Mouse (Mus musculus): ENCODE results near the gene Flt3l. TPM values are rescaled to one million over a fixed set of nuclear protein-coding genes. Genes with fewer than 3 reads are reported as not detected.

Gene Flt3l
- polyA plus RNA-seq (2015; fragmentation: Nextera tagmentation; extraction: Ambion mirVana) = 0.88 and 1.0 TPM in 2 replicates

DNA sequence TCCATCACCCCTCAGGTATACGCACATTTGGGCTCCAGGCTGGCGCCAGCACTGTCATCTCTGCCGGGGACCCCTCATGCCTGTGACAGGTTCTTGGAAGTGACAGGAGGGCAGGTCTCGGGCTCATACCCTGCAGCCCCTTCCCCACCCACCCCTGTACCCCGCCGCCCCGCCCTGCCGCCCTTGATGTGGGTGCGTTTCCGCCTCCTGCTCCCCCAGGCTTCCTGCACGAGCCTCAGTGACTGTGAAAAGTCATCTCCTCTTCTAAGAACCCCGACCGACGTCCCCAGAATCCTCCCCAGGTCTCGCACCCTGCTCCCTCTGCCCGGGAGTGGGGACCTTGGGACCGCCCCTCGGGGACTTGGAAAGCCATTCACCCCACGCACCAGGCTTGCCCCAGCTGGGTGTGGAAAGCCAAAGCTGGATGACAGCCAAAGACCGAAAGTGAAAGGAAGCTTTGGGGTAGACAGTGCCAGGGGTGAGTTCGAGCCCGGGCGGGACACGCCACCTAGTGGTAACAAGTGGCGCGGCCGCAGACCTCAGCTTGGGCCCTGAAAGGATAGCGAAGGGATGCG lies at the start of gene Flt3l, which contains the start of gene Gm45713:
TSS of gene Flt3l (minus strand) at position 440 of the 575 bp plus-strand sequence.
TSS of gene Gm45713 (minus strand) at position 239 of the 575 bp plus-strand sequence.
- ATAC-seq (ENCODE audit: extremely low read depth, insufficient number of reproducible peaks, low FRiP score, low TSS enrichment) = peak; percentile 58
- peaks cover 39% of the 10 kb centered on the region for H3K4me1 ChIP-seq
- peak within 1 kb of the TSS; percentile 89 for H3K9ac ChIP-seq
- peak within 1 kb of the TSS; percentile 65 for H3K27ac ChIP-seq (replicated peaks)
- peak within 1 kb of the TSS; percentile 86 for H3K4me2 ChIP-seq
- H3K4me3 ChIP-seq = peak within 1 kb of the TSS; percentile 76
- peaks cover 7% of the 10 kb centered on the region; the same call in 1 of the 2 replicates for H3K27me3 ChIP-seq (replicated peaks)
- 2% methylated on average over 29 of the region's 29 CpGs for WGBS
- H3K9me3 ChIP-seq = no peaks in the 10 kb centered on the region
- no peaks in the 10 kb centered on the region for H3K36me3 ChIP-seq

DNA sequence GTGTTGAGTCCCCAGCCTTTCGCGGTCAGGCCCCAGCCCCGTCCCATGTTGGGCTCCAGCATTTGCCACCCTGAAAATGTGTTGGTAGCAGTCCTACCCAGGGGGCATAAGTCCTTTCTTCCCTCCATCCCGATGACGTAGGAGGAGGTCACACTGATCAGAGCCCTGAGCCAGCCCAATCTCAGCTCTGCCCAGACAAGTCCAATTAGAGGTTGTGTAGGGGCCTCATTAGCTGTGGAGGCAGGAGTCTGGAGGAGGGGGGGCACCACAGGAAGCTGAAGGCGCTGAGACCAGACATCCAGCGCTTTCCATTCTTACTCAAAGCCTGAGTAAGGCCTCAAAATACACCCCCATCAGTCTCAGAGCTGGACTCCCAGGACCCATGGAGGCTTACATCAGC lies 49.7 kb upstream of the Flt3l start:
- Histone ChIP-seq H3K4me1 (peaks cover 17% of the 10 kb centered on the region), H3K9ac (no peak overlapping the region), H3K27ac (replicated peaks) (no peak overlapping the region), H3K36me3 (no peaks in the 10 kb centered on the region), H3K4me2 (no peak overlapping the region), H3K27me3 (replicated peaks) (peaks cover 99% of the 10 kb centered on the region), H3K4me3 (no peak overlapping the region), H3K9me3 (no peaks in the 10 kb centered on the region)
- WGBS = 61% methylated on average over 7 of the region's 7 CpGs
- ATAC-seq (ENCODE audit: extremely low read depth, insufficient number of reproducible peaks, low FRiP score, low TSS enrichment) = no peak

DNA sequence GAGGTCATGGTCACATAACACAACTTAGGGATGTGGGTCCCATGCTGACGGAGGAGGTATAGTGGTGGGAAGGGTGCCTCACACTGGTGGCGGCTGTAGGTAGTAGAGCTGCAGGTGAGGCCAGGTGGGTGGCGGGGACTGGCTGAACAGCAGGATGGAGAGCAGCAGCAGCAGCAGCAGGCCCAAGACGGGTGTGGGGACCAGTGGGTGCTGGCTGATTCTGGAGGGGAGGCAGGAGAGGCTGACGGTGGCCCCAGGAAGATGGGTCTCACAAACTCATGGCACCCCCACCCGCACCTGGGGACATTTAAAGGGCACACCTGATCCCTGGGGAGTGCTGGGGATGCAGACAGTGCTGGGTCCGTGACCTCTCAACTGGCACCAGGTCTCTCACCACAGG lies 47.4 kb upstream of the Flt3l start:
- H3K27me3 ChIP-seq (replicated peaks) = peaks cover 99% of the 10 kb centered on the region
- no peak for ATAC-seq (ENCODE audit: extremely low read depth, insufficient number of reproducible peaks, low FRiP score, low TSS enrichment)
- H3K27ac ChIP-seq (replicated peaks) = no peak overlapping the region
- no peaks in the 10 kb centered on the region for H3K36me3 ChIP-seq
- peaks cover 21% of the 10 kb centered on the region for H3K4me1 ChIP-seq
- H3K4me3 ChIP-seq = no peak overlapping the region
- no peaks in the 10 kb centered on the region for H3K9me3 ChIP-seq
- no peak overlapping the region for H3K9ac ChIP-seq
- 58% methylated on average over 7 of the region's 7 CpGs for WGBS
- H3K4me2 ChIP-seq = no peak overlapping the region

DNA sequence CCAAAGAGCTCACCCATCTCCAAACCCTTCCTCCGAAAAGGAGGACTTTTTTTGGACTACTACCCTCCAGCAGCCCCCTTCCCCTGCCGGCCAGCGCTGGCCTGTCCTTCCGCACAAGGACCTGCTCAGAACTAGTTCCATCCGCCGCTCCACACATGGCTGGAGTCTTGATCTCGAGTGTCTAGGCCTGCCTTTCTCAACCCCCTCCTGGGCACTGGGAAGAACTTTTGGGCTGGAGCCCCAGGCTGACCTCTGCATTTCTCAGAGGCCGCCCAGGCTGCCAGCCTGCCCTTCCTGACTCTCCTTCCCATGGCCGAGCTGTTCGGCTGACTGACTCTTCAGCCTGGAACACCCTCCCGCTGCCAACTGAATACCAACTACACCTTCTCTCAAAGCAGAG lies 46.4 kb upstream of the Flt3l start:
- Histone ChIP-seq H3K27me3 (replicated peaks) (peaks cover 99% of the 10 kb centered on the region), H3K9me3 (no peaks in the 10 kb centered on the region), H3K9ac (peak overlapping the region; percentile 65), H3K4me2 (peak overlapping the region; percentile 69), H3K4me1 (peaks cover 21% of the 10 kb centered on the region), H3K4me3 (peak overlapping the region; percentile 44), H3K27ac (replicated peaks) (no peak overlapping the region), H3K36me3 (no peaks in the 10 kb centered on the region)
- 17% methylated on average over 11 of the region's 11 CpGs for WGBS
- ATAC-seq (ENCODE audit: extremely low read depth, insufficient number of reproducible peaks, low FRiP score, low TSS enrichment) = no peak

DNA sequence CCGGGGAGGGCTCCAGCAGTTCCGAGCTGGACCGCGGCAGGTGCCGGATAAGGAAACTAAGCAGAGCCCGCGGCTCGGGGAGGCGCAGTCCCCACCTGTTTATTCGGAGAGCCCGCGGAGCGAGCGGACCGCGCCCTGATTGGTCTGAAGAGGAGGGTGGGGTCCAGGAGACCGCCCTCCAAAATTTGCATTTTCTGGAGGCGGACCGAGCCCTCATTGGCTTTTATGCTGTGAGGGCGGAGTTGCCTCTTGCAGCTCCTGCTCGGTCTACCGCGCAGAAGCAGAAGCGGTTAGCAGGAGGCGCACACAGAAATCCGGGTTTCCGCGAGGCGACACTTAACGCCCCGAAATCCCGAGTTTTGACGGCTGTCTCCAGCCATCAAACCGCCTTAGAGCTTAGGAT lies 46.0 kb upstream of the Flt3l start:
- Histone ChIP-seq H3K36me3 (no peaks in the 10 kb centered on the region), H3K27ac (replicated peaks) (no peak overlapping the region), H3K9ac (peak overlapping the region; percentile 65), H3K9me3 (no peaks in the 10 kb centered on the region), H3K4me1 (peaks cover 21% of the 10 kb centered on the region), H3K4me3 (peak overlapping the region; percentile 44), H3K4me2 (peak overlapping the region; percentile 69), H3K27me3 (replicated peaks) (peaks cover 100% of the 10 kb centered on the region)
- WGBS = under 1% methylated on average over 34 of the region's 34 CpGs
- peak; percentile 65; the same call in 1 of the 2 replicates for ATAC-seq (ENCODE audit: extremely low read depth, insufficient number of reproducible peaks, low FRiP score, low TSS enrichment)

DNA sequence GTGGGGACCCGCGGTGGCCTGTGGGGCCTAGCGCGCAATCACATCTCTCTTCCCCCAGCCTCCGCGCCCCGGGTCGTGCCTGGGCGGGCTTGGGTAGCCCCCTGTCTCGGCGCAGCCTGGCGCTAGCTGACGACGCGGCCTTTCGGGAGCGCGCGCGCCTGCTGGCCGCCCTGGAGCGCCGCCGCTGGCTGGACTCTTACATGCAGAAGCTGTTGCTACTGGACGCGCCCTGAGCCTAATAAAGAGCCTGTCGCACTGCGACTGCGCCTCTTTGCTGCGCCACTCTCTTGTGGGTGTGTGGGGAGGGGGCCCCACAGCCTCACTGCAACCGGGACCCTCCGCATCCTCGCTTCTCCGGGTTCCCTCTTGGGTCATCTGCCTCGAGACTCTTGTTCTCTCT lies 45.3 kb upstream of the Flt3l start:
- H3K9me3 ChIP-seq = no peaks in the 10 kb centered on the region
- H3K9ac ChIP-seq = peak overlapping the region; percentile 40; the same call in 1 of the 2 replicates
- peaks cover 21% of the 10 kb centered on the region for H3K4me1 ChIP-seq
- H3K36me3 ChIP-seq = no peaks in the 10 kb centered on the region
- no peak overlapping the region for H3K27ac ChIP-seq (replicated peaks)
- 4% methylated on average over 35 of the region's 35 CpGs for WGBS
- peak overlapping the region; percentile 69 for H3K4me2 ChIP-seq
- no peak for ATAC-seq (ENCODE audit: extremely low read depth, insufficient number of reproducible peaks, low FRiP score, low TSS enrichment)
- peaks cover 100% of the 10 kb centered on the region for H3K27me3 ChIP-seq (replicated peaks)
- peak overlapping the region; percentile 44 for H3K4me3 ChIP-seq

DNA sequence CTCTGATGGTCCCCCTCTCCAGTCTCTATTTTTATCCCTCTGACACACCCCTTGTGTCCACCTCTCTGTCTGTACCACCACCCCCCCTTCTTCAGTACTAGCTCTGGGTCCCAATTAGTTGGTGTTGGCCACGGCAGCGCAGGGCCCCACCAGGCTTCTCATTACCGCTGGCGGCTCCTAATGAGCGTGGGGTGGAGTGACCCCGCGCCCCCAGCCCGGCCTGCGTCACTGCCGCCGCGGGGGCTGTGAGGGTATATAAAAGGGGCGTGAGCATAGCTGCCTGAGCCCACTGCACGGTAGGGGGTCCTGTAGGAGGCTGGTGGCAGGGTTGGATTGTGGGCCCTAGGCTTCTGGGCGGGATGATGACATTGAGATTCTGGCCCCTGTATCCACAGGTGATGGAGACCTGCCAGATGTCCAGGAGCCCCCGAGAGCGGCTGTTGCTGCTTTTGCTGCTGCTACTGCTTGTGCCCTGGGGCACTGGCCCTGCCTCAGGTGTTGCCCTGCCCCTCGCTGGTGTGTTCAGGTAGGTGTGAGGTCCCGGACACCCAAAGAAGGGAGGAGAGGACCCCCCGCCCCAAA lies 44.8 kb upstream of the Flt3l start, which contains the start of gene Pth2:
TSS of gene Pth2 (plus strand) at position 100 of the 582 bp plus-strand sequence.
- Histone ChIP-seq H3K4me2 (peak within 1 kb of the TSS; percentile 69), H3K27ac (replicated peaks) (no peak within 1 kb of the TSS), H3K27me3 (replicated peaks) (peaks cover 100% of the 10 kb centered on the region), H3K36me3 (no peaks in the 10 kb centered on the region), H3K4me1 (peaks cover 27% of the 10 kb centered on the region), H3K9me3 (no peaks in the 10 kb centered on the region), H3K4me3 (peak within 1 kb of the TSS; percentile 44), H3K9ac (peak within 1 kb of the TSS; percentile 40; the same call in 1 of the 2 replicates)
- no peak for ATAC-seq (ENCODE audit: extremely low read depth, insufficient number of reproducible peaks, low FRiP score, low TSS enrichment)
- WGBS = 21% methylated on average over 20 of the region's 20 CpGs

DNA sequence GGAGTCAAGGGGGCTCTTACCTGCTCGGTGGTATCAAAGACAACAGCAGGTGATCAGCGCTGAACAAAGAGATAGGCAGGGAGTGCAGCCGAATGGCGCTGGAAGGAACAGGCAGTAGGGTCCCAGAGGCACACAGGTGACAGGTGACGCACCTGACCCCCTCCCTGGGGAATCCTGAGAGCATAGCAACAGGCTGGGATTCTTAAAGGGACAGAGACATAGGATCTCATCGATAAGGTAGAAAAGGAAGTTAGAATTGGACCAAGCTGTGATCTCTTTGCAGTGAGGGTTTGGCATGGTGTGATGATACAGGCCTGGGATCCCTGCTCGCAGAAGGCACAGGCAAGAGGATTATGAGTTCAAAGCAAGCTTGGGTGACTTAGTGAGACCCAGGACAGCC lies 43.2 kb upstream of the Flt3l start, which contains the start of gene Gfy:
TSS of gene Gfy (minus strand) at position 101 of the 400 bp plus-strand sequence.
- Histone ChIP-seq H3K9ac (no peak within 1 kb of the TSS), H3K9me3 (no peaks in the 10 kb centered on the region), H3K4me3 (no peak within 1 kb of the TSS), H3K4me1 (peaks cover 33% of the 10 kb centered on the region), H3K27ac (replicated peaks) (no peak within 1 kb of the TSS), H3K27me3 (replicated peaks) (peaks cover 100% of the 10 kb centered on the region), H3K4me2 (no peak within 1 kb of the TSS), H3K36me3 (no peaks in the 10 kb centered on the region)
- WGBS = 27% methylated on average over 7 of the region's 7 CpGs
- ATAC-seq (ENCODE audit: extremely low read depth, insufficient number of reproducible peaks, low FRiP score, low TSS enrichment) = no peak

DNA sequence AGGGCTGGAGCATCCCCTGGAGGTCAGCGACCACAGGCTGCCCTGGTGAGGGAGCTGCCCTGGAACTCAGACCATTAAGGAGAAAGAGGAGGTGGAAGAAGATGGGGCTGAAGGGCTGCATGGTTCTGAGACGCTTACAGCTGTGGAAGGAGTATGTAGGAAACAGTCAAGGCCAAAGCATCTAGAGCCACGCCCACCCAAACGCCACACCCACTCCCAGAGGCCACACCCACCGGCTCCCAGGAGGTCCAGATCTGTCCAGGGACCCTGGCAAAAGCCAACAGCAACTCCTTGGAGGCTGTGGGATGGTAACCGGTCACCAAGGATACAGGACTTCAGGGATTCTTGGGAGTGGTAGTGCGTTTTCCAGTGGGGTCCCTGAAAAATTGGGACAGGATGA lies 42.3 kb upstream of the Flt3l start:
- 17% methylated on average over 7 of the region's 7 CpGs for WGBS
- no peak overlapping the region for H3K4me3 ChIP-seq
- no peak for ATAC-seq (ENCODE audit: extremely low read depth, insufficient number of reproducible peaks, low FRiP score, low TSS enrichment)
- H3K4me2 ChIP-seq = no peak overlapping the region
- no peak overlapping the region for H3K27ac ChIP-seq (replicated peaks)
- H3K27me3 ChIP-seq (replicated peaks) = peaks cover 99% of the 10 kb centered on the region
- H3K9me3 ChIP-seq = no peaks in the 10 kb centered on the region
- H3K9ac ChIP-seq = no peak overlapping the region
- H3K4me1 ChIP-seq = peaks cover 33% of the 10 kb centered on the region
- H3K36me3 ChIP-seq = no peaks in the 10 kb centered on the region

DNA sequence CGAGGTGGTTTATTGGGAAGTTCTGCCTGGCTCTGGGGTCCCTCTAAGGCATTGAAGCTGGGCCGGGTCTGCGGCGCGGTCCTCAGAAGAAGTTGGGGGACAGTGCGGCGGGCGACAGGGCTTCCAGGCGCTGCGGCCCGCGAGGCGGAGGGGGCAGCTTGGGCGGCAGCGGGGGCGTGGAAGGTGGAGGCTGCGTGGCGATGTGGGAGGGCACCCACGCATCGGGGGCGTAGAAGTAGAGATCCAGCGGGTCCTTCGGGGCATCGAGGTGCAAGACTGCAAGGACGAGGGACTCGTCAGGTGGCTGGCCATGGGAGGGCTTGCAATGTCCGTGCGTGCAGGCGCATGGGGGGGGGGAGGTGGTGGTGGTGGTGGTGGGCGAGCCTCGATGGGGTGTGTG lies 40.1 kb upstream of the Flt3l start:
- Histone ChIP-seq H3K27ac (replicated peaks) (no peak overlapping the region), H3K9me3 (peaks cover 11% of the 10 kb centered on the region; the same call in 1 of the 2 replicates), H3K27me3 (replicated peaks) (peaks cover 97% of the 10 kb centered on the region), H3K4me1 (peaks cover 21% of the 10 kb centered on the region), H3K36me3 (no peaks in the 10 kb centered on the region), H3K9ac (peak overlapping the region; percentile 40; the same call in 1 of the 2 replicates), H3K4me2 (peak overlapping the region; percentile 56), H3K4me3 (peak overlapping the region; percentile 34)
- no peak for ATAC-seq (ENCODE audit: extremely low read depth, insufficient number of reproducible peaks, low FRiP score, low TSS enrichment)
- 4% methylated on average over 31 of the region's 31 CpGs for WGBS

DNA sequence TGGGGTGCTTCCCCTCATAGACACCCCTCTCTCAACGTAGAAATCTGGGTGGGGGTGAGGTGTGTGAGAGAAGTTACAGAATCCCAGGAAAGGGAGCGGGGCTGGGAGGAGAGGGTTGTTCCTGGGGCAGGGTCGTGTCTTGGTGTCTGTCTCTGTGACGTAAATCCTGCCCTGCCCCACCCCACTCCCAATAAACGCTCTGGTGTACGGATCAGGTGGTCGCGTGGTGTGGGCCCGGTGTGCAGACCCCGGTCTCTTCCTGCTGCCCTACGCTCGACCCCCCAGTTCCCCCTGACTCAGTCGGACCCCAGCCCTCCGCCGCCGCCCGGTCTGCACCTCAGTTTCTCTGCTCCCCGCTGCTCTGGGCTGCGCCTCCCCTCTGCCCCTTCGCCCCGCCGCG lies 39.7 kb upstream of the Flt3l start:
- H3K4me2 ChIP-seq = peak overlapping the region; percentile 56
- H3K9me3 ChIP-seq = peaks cover 15% of the 10 kb centered on the region
- no peak overlapping the region for H3K27ac ChIP-seq (replicated peaks)
- H3K9ac ChIP-seq = peak overlapping the region; percentile 40; the same call in 1 of the 2 replicates
- H3K36me3 ChIP-seq = no peaks in the 10 kb centered on the region
- peak overlapping the region; percentile 34 for H3K4me3 ChIP-seq
- peaks cover 16% of the 10 kb centered on the region for H3K4me1 ChIP-seq
- no peak for ATAC-seq (ENCODE audit: extremely low read depth, insufficient number of reproducible peaks, low FRiP score, low TSS enrichment)
- 2% methylated on average over 23 of the region's 23 CpGs for WGBS
- H3K27me3 ChIP-seq (replicated peaks) = peaks cover 97% of the 10 kb centered on the region
